Mouse (Mus musculus): ENCODE results near the gene Plekhm3.

DNA sequence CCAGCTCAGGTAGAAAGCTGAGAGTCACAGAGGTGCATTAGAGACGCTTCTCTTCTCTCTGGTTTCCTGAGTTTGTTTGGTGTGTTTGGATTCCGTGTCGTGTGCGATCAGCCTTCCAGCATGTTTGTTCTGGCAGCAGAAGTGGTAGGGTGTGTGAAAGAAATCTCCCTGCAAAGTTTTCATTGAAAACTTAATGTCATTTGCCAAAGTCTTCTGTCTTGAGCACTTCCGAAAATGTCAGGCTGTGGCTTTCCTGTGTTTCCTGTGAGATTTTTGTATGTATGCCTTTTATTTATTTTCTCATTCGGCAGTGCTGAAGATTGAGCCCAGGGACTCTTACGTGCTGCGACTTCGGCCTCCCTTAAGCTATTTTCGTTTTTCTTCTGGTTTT lies 200.0 kb downstream of the Plekhm3 start:
- TF ChIP-seq CTCF (IDR thresholded peaks at IDR 0.05; ENCODE audit: borderline replicate concordance, insufficient read depth, low read length) (no peak), POLR2A (IDR thresholded peaks at IDR 0.05; ENCODE audit: low read depth, low read length) (no peak)

All from embryonic fibroblast, embryonic 13.5 days (primary cell).